Mouse (Mus musculus) myocyte (in vitro differentiated cells): ENCODE measurements around the gene Slc35e3.
"Not testable (repeated sequence)": the region's sequence is repeated elsewhere in the genome, so short reads cannot be mapped to it uniquely, and the experiment has no call there.

Experiments
- MYOD1 ChIP-seq, 3 experiments: IDR thresholded peaks; one replicate each; pipeline ENCODE4 v1.6.1; 2011; ENCODE audit warnings: control low read depth in 2 of 3, low read depth in 2 of 3, mild to moderate bottlenecking in 2 of 3, moderate library complexity in 1 of 3; ENCODE audit not compliant: insufficient read length in 2 of 3, control insufficient read depth in 1 of 3
- POLR2AphosphoS2 ChIP-seq: IDR thresholded peaks from one replicate; pipeline ENCODE4 v1.6.1; 2011; ENCODE audit warnings: low read depth, control low read depth; ENCODE audit not compliant: insufficient read length
- USF1 ChIP-seq: IDR thresholded peaks from one replicate; pipeline ENCODE4 v1.6.1; 2011; ENCODE audit warnings: low read depth, mild to moderate bottlenecking, control low read depth, moderate library complexity

DNA sequence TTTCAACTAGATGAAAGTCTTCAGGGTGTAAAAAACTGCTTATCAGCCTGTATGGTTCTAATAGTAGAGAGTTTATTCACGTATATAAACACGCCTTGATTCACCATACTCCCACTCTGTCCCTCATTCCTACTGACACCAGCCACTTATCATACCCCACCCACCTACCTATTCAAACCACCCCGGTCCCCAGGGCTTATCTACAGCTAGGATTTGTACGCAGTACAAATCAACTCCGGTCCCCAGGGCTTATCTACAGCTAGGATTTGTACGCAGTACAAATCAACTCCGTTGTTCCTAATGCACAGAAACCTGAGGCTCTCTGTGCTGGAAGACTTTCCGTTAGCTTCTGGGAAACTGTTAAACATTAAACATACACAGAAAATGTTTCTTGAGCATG, 12.5 kb downstream of the Slc35e3 start:
- TF ChIP-seq MYOD1 (IDR thresholded peaks at IDR 0.05; ENCODE audit: control insufficient read depth in 1 of 3, insufficient read length in 2 of 3, low read depth in 2 of 3); USF1; POLR2AphosphoS2: not testable (repeated sequence)
